Comparison of ENCODE assay signal across 23 mouse cellular contexts in genomic region chr8:87934175-87934574, GRCm38 (mm10). TPM values are rescaled to one million over a fixed set of nuclear protein-coding genes. Genes with fewer than 3 reads are reported as not detected.
DNase-seq lines count a peak whose midpoint lies in the region; ATAC-seq and TF ChIP-seq lines count a peak whose summit lies in the region.
"Had no signal": no experiment of that assay in that cellular context is flagged by ENCODE, and none has a peak within 500 bp of the region (broad histone marks: within the 10 kb centered on the region; RNA-seq: fewer than 3 reads in every experiment).

No protein-coding gene starts in this region.

- peak overlapping the region; percentile 87 for H3K27ac ChIP-seq in hindbrain, embryonic 10.5 days
- H3K27ac ChIP-seq in hindbrain, embryonic 14.5 days, result no peak overlapping the region
- peak overlapping the region; percentile 76 for H3K27ac ChIP-seq in midbrain, embryonic 10.5 days (replicated peaks)
- no peak overlapping the region for H3K27ac ChIP-seq in midbrain, postnatal 0 days (ENCODE audit: low read depth, low read length)
- H3K27ac ChIP-seq in limb, embryonic 10.5 days, result 0 out of 2 replicates have a peak overlapping the region, but pooled peaks have one; percentile 77
- no peak overlapping the region for H3K27ac ChIP-seq in liver, embryonic 12.5 days
- H3K27ac ChIP-seq: heart, embryonic 10.5 days; midbrain, embryonic 15.5 days; stomach, embryonic 15.5 days had no signal

- 67% methylated on average over 13 of the region's 13 CpGs for WGBS in hindbrain, embryonic 10.5 days
- WGBS in hindbrain, embryonic 14.5 days, result 61% methylated on average over 13 of the region's 13 CpGs
- 74% methylated on average over 13 of the region's 13 CpGs for WGBS in midbrain, embryonic 10.5 days
- 68% methylated on average over 13 of the region's 13 CpGs for WGBS in midbrain, postnatal 0 days
- 72% methylated on average over 13 of the region's 13 CpGs for WGBS in limb, embryonic 10.5 days
- WGBS in liver, embryonic 12.5 days (ENCODE audit: insufficient replicate concordance), result 64% methylated on average over 13 of the region's 13 CpGs

- no peaks in the 10 kb centered on the region for H3K36me3 ChIP-seq in hindbrain, embryonic 10.5 days
- no peaks in the 10 kb centered on the region for H3K36me3 ChIP-seq in hindbrain, embryonic 14.5 days (replicated peaks; ENCODE audit: control insufficient read depth, insufficient read depth)
- no peaks in the 10 kb centered on the region; the same call in 1 of the 2 replicates for H3K36me3 ChIP-seq in midbrain, embryonic 10.5 days
- no peaks in the 10 kb centered on the region for H3K36me3 ChIP-seq in midbrain, postnatal 0 days (ENCODE audit: insufficient read depth, low read length)
- 0 out of 2 replicates have a peak, but pooled peaks cover 2% of the 10 kb centered on the region for H3K36me3 ChIP-seq in limb, embryonic 10.5 days
- H3K36me3 ChIP-seq in liver, embryonic 12.5 days, result no peaks in the 10 kb centered on the region
- H3K36me3 ChIP-seq: heart, embryonic 10.5 days; midbrain, embryonic 15.5 days; stomach, embryonic 15.5 days had no signal

- TF ChIP-seq CTCF in midbrain, postnatal 0 days (IDR thresholded peaks at IDR 0.05), result no peak

- no peaks in the 10 kb centered on the region for H3K9me3 ChIP-seq in hindbrain, embryonic 10.5 days
- no peaks in the 10 kb centered on the region for H3K9me3 ChIP-seq in hindbrain, embryonic 14.5 days (ENCODE audit: control insufficient read depth, low read length)
- H3K9me3 ChIP-seq in midbrain, embryonic 10.5 days (replicated peaks), result no peaks in the 10 kb centered on the region
- no peaks in the 10 kb centered on the region for H3K9me3 ChIP-seq in midbrain, postnatal 0 days (ENCODE audit: low read length)
- no peaks in the 10 kb centered on the region for H3K9me3 ChIP-seq in limb, embryonic 10.5 days (replicated peaks)
- H3K9me3 ChIP-seq in liver, embryonic 12.5 days (replicated peaks), result no peaks in the 10 kb centered on the region
- H3K9me3 ChIP-seq: heart, embryonic 10.5 days; midbrain, embryonic 15.5 days; stomach, embryonic 15.5 days had no signal

- H3K9ac ChIP-seq in hindbrain, embryonic 14.5 days, result no peak overlapping the region
- no peak overlapping the region for H3K9ac ChIP-seq in midbrain, postnatal 0 days (replicated peaks; ENCODE audit: low read length, poor library complexity, severe bottlenecking)
- H3K9ac ChIP-seq in liver, embryonic 12.5 days, result no peak overlapping the region
- H3K9ac ChIP-seq: liver, postnatal 0 days; midbrain, embryonic 15.5 days; stomach, embryonic 15.5 days had no signal

- no peak for DNase-seq in hindbrain, embryonic 10.5 days (ENCODE audit: low spot score)
- no peak for DNase-seq in hindbrain, embryonic 14.5 days (ENCODE audit: low spot score)
- no peak for DNase-seq in midbrain, embryonic 10.5 days (ENCODE audit: low spot score)
- DNase-seq in midbrain, postnatal 0 days (ENCODE audit: low spot score), result no peak
- DNase-seq in ZHBTc4 (ENCODE audit: low read depth, low spot score), result peak; percentile 29
- no peak for DNase-seq in limb, embryonic 10.5 days (ENCODE audit: low spot score)
- DNase-seq in left cerebral cortex, postnatal 14 days (ENCODE audit: low spot score in 2 of 2), result no peak
- DNase-seq: adrenal gland, adult 8-10 months; cerebellum, adult 11-12 months; cerebellum, postnatal 25 days; heart, postnatal 4 days; kidney, adult 9 months; layer of hippocampus, adult 9-11 months; liver, postnatal 0 days; thymus, postnatal 36 days had no signal

- no peak overlapping the region for H3K4me3 ChIP-seq in hindbrain, embryonic 10.5 days
- H3K4me3 ChIP-seq in hindbrain, embryonic 14.5 days (replicated peaks; ENCODE audit: low read length), result no peak overlapping the region
- no peak overlapping the region for H3K4me3 ChIP-seq in midbrain, embryonic 10.5 days
- no peak overlapping the region for H3K4me3 ChIP-seq in midbrain, postnatal 0 days (ENCODE audit: low read depth, low read length)
- no peak overlapping the region for H3K4me3 ChIP-seq in limb, embryonic 10.5 days
- no peak overlapping the region for H3K4me3 ChIP-seq in liver, embryonic 12.5 days
- H3K4me3 ChIP-seq: heart, embryonic 10.5 days; midbrain, embryonic 15.5 days; myocyte; stomach, embryonic 15.5 days had no signal

- ATAC-seq in hindbrain, embryonic 14.5 days (ENCODE audit: low FRiP score), result no peak
- ATAC-seq in midbrain, postnatal 0 days (ENCODE audit: low FRiP score), result no peak
- ATAC-seq in liver, embryonic 12.5 days, result no peak
- ATAC-seq: activated CD4-positive, CD25-positive, alpha-beta regulatory T cell, adult 4 months; liver, postnatal 0 days; lung, postnatal 0 days; midbrain, embryonic 15.5 days had no signal

- peaks cover 86% of the 10 kb centered on the region for H3K4me1 ChIP-seq in hindbrain, embryonic 10.5 days (replicated peaks)
- peaks cover 46% of the 10 kb centered on the region for H3K4me1 ChIP-seq in hindbrain, embryonic 14.5 days (replicated peaks; ENCODE audit: control insufficient read depth, insufficient read depth, low read length)
- peaks cover 72% of the 10 kb centered on the region for H3K4me1 ChIP-seq in midbrain, embryonic 10.5 days
- peaks cover 17% of the 10 kb centered on the region for H3K4me1 ChIP-seq in midbrain, postnatal 0 days (ENCODE audit: insufficient read depth, low read length)
- H3K4me1 ChIP-seq in limb, embryonic 10.5 days, result peaks cover 80% of the 10 kb centered on the region
- peaks cover 8% of the 10 kb centered on the region for H3K4me1 ChIP-seq in liver, embryonic 12.5 days

- no peaks in the 10 kb centered on the region for H3K27me3 ChIP-seq in hindbrain, embryonic 10.5 days (ENCODE audit: insufficient read depth, poor library complexity, severe bottlenecking)
- H3K27me3 ChIP-seq in hindbrain, embryonic 14.5 days (ENCODE audit: control insufficient read depth, insufficient read depth, low read length), result no peaks in the 10 kb centered on the region
- H3K27me3 ChIP-seq in midbrain, embryonic 10.5 days (ENCODE audit: low read depth, poor library complexity, severe bottlenecking), result no peaks in the 10 kb centered on the region
- no peaks in the 10 kb centered on the region for H3K27me3 ChIP-seq in midbrain, postnatal 0 days (ENCODE audit: insufficient read depth, low read length)
- H3K27me3 ChIP-seq in limb, embryonic 10.5 days (ENCODE audit: low read depth, poor library complexity, severe bottlenecking), result no peaks in the 10 kb centered on the region
- H3K27me3 ChIP-seq in liver, embryonic 12.5 days (replicated peaks), result peaks cover 8% of the 10 kb centered on the region
- H3K27me3 ChIP-seq: midbrain, embryonic 15.5 days; stomach, embryonic 15.5 days had no signal

- intact Hi-C loops in left cerebral cortex, postnatal 14 days (cut with DNase I), result no loop called here

- H3K4me2 ChIP-seq in hindbrain, embryonic 14.5 days (replicated peaks), result no peak overlapping the region
- H3K4me2 ChIP-seq in midbrain, postnatal 0 days (ENCODE audit: low read depth, low read length, poor library complexity, severe bottlenecking), result no peak overlapping the region
- H3K4me2 ChIP-seq in liver, embryonic 12.5 days, result no peak overlapping the region
- H3K4me2 ChIP-seq: midbrain, embryonic 15.5 days; stomach, embryonic 15.5 days had no signal

RNA-seq across cellular contexts. Expression of gene Zfp423, which starts 25.2 kb away (rescaled TPM):
- polyA plus RNA-seq in hindbrain, embryonic 10.5 days (2016; fragmentation: Nextera tagmentation; extraction: Ambion mirVana), result 32.8 and 41.3 TPM in 2 replicates
- 42.3 and 45.6 TPM in 2 replicates for polyA plus RNA-seq in hindbrain, embryonic 14.5 days (2014; fragmentation: Nextera tagmentation; extraction: Ambion mirVana)
- polyA plus RNA-seq in midbrain, embryonic 10.5 days (2016; fragmentation: Nextera tagmentation; extraction: Ambion mirVana), result 24.8 and 29.7 TPM in 2 replicates
- 53.6 and 57.5 TPM in 2 replicates for total RNA-seq in midbrain, postnatal 0 days (2014; rRNA removed)
- polyA plus RNA-seq in midbrain, postnatal 0 days (2015; fragmentation: Nextera tagmentation; extraction: Ambion mirVana), result 17.9 and 22.9 TPM in 2 replicates
- polyA plus RNA-seq in limb, embryonic 10.5 days (2016; fragmentation: Nextera tagmentation; extraction: Ambion mirVana), result 23.6 and 29.4 TPM in 2 replicates
- 10 to 100 TPM; 20.4 to 27.4 TPM for total RNA-seq in left cerebral cortex, postnatal 14 days (2021)
- polyA plus RNA-seq in liver, embryonic 12.5 days (2016; fragmentation: Nextera tagmentation; extraction: Ambion mirVana), result 2.1 and 2.5 TPM in 2 replicates
- total RNA-seq: MEL had no signal
- polyA plus RNA-seq: activated CD4-positive, CD25-positive, alpha-beta regulatory T cell, adult 4 months had no signal

Comparison
In these comparisons a context has a peak if more than half of its experiments do, and no peak if none do; other contexts are left out.
1. H3K27ac ChIP-seq: peak in hindbrain, embryonic 10.5 days (single experiment), midbrain, embryonic 10.5 days (single experiment) and limb, embryonic 10.5 days (single experiment); none in hindbrain, embryonic 14.5 days (single experiment), midbrain, postnatal 0 days (single experiment) and liver, embryonic 12.5 days (single experiment).